Comparison of ENCODE assay signal across 9 mouse cellular contexts in genomic region chr15:93775199-93775745, GRCm38 (mm10).
DNase-seq lines count a peak whose midpoint lies in the region; ATAC-seq and TF ChIP-seq lines count a peak whose summit lies in the region.
"Had no signal": no experiment of that assay in that cellular context is flagged by ENCODE, and none has a peak within 500 bp of the region (broad histone marks: within the 10 kb centered on the region; RNA-seq: fewer than 3 reads in every experiment).

No protein-coding gene starts in this region.

- H3K27me3 ChIP-seq in lung, embryonic 16.5 days (ENCODE audit: control insufficient read depth, insufficient read depth, low read depth, low read length) = no peaks in the 10 kb centered on the region
- no peaks in the 10 kb centered on the region for H3K27me3 ChIP-seq in lung, postnatal 0 days (replicated peaks; ENCODE audit: insufficient read depth, low read length)
- no peaks in the 10 kb centered on the region for H3K27me3 ChIP-seq in limb, embryonic 10.5 days (ENCODE audit: low read depth, poor library complexity, severe bottlenecking)

- peak; percentile 28; the same call in 1 of the 2 replicates for ATAC-seq in lung, embryonic 16.5 days (ENCODE audit: low read depth)
- no peak for ATAC-seq in lung, postnatal 0 days

- H3K4me3 ChIP-seq in lung, embryonic 16.5 days (ENCODE audit: low read length) = no peak overlapping the region
- no peak overlapping the region for H3K4me3 ChIP-seq in lung, postnatal 0 days (ENCODE audit: low read depth, low read length)
- H3K4me3 ChIP-seq in limb, embryonic 10.5 days = no peak overlapping the region

- no peak for TF ChIP-seq CTCF in lung, postnatal 0 days (IDR thresholded peaks at IDR 0.05)

- H3K9me3 ChIP-seq in lung, embryonic 16.5 days (ENCODE audit: control insufficient read depth, low read length) = no peaks in the 10 kb centered on the region
- H3K9me3 ChIP-seq in lung, postnatal 0 days (ENCODE audit: low read length) = no peaks in the 10 kb centered on the region
- H3K9me3 ChIP-seq in limb, embryonic 10.5 days (replicated peaks) = no peaks in the 10 kb centered on the region

- H3K36me3 ChIP-seq in lung, embryonic 16.5 days (ENCODE audit: control insufficient read depth, insufficient read depth, low read length) = no peaks in the 10 kb centered on the region
- H3K36me3 ChIP-seq in lung, postnatal 0 days (ENCODE audit: insufficient read depth, low read length) = no peaks in the 10 kb centered on the region
- no peaks in the 10 kb centered on the region for H3K36me3 ChIP-seq in limb, embryonic 10.5 days

- H3K27ac ChIP-seq in lung, embryonic 16.5 days (ENCODE audit: low read length) = no peak overlapping the region
- H3K27ac ChIP-seq in lung, postnatal 0 days (ENCODE audit: low read length) = no peak overlapping the region
- peak overlapping the region; percentile 36; the same call in 1 of the 2 replicates for H3K27ac ChIP-seq in limb, embryonic 10.5 days

- DNase-seq in cerebellum, postnatal 10 days = peak; percentile 96 to 98
- DNase-seq in cerebellum, adult 11 months = no peak
- DNase-seq in lung, postnatal 0 days (ENCODE audit: low spot score) = no peak
- peak; percentile 63 for DNase-seq in kidney, adult 9 months
- no peak for DNase-seq in limb, embryonic 10.5 days (ENCODE audit: low spot score)
- no peak for DNase-seq in heart, adult 18-20 months
- no peak for DNase-seq in spleen, adult 12 weeks (ENCODE audit: low spot score)
- DNase-seq: lung, embryonic 14.5 days had no signal

- TF ChIP-seq EP300 in lung, postnatal 0 days (IDR thresholded peaks at IDR 0.05) = no peak

- 47% methylated on average over 12 of the region's 12 CpGs for WGBS in lung, embryonic 16.5 days
- 49% methylated on average over 12 of the region's 12 CpGs for WGBS in lung, postnatal 0 days
- WGBS in limb, embryonic 10.5 days = 83% methylated on average over 12 of the region's 12 CpGs

- no peaks in the 10 kb centered on the region for H3K4me1 ChIP-seq in lung, embryonic 16.5 days (replicated peaks; ENCODE audit: control insufficient read depth, insufficient read depth, low read length)
- no peaks in the 10 kb centered on the region for H3K4me1 ChIP-seq in lung, postnatal 0 days (ENCODE audit: insufficient read depth, low read depth, low read length)
- peaks cover 8% of the 10 kb centered on the region for H3K4me1 ChIP-seq in limb, embryonic 10.5 days

- H3K4me2 ChIP-seq in lung, embryonic 16.5 days (ENCODE audit: low read depth, low read length) = no peak overlapping the region
- no peak overlapping the region for H3K4me2 ChIP-seq in lung, postnatal 0 days (replicated peaks; ENCODE audit: low read depth, low read length)
- H3K4me2 ChIP-seq: lung, embryonic 14.5 days had no signal

- H3K9ac ChIP-seq in lung, embryonic 16.5 days (ENCODE audit: low read length) = no peak overlapping the region
- no peak overlapping the region for H3K9ac ChIP-seq in lung, postnatal 0 days (replicated peaks; ENCODE audit: low read depth)
- H3K9ac ChIP-seq: lung, embryonic 14.5 days had no signal

Comparison
In these comparisons a context has a peak if more than half of its experiments do, and no peak if none do; other contexts are left out.
1. DNase-seq: peak in cerebellum, postnatal 10 days (2 of 2) and kidney, adult 9 months (single experiment); none in cerebellum, adult 11 months (single experiment), lung, postnatal 0 days (single experiment), limb, embryonic 10.5 days (single experiment), heart, adult 18-20 months (0 of 2) and spleen, adult 12 weeks (single experiment).